Mouse (Mus musculus): ENCODE measurements around the gene Pard3b.
A peak's percentile ranks its signal among the peaks of the same experiment; 100 is the strongest.

Gene Pard3b

DNA sequence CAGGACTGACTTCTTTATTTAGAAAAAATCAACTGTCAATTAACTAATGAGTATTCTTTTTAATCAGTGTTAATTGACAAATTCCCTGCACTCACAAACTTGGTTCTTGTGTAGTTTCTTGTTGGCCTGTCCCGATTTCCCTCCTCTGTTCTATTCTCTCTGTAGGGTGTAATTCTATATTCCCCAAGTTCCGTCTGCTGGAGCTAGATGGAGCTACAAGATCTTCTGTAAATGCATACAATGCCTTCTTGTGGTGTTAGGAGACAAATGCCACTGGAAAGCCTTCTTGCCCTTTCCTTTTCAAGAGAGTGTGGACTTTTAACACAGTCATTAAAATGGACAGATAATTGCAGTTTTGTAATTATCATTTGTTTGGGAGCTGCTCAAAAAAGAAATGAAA lies 286.3 kb downstream of the Pard3b start:
- no peak for TF ChIP-seq NANOG (IDR thresholded peaks at IDR 0.05; ENCODE audit: borderline replicate concordance, low read length)
- TF ChIP-seq POU5F1 (IDR thresholded peaks at IDR 0.05; ENCODE audit: borderline replicate concordance, low read length): no peak
- TF ChIP-seq CTCF (conservative IDR thresholded peaks at IDR 0.05; ENCODE audit: low read length): peak; percentile 17; the same call in 1 of the 2 replicates
- Histone ChIP-seq H3K36me3 (ENCODE audit: insufficient read depth, low read length) (no peaks in the 10 kb centered on the region), H3K9me3 (ENCODE audit: low read length) (no peaks in the 10 kb centered on the region), H3K27me3 (ENCODE audit: insufficient read depth, low read length) (no peaks in the 10 kb centered on the region), H3K4me1 (replicated peaks; ENCODE audit: low read depth, low read length) (no peaks in the 10 kb centered on the region), H3K4me3 (replicated peaks; ENCODE audit: low read length) (no peak overlapping the region)

- TF ChIP-seq NANOG (IDR thresholded peaks at IDR 0.05; ENCODE audit: borderline replicate concordance, low read length) (no peak), CTCF (conservative IDR thresholded peaks at IDR 0.05; ENCODE audit: low read length) (no peak), POU5F1 (IDR thresholded peaks at IDR 0.05; ENCODE audit: borderline replicate concordance, low read length) (no peak)
- no peaks in the 10 kb centered on the region for H3K36me3 ChIP-seq (ENCODE audit: insufficient read depth, low read length)
- no peaks in the 10 kb centered on the region for H3K4me1 ChIP-seq (replicated peaks; ENCODE audit: low read depth, low read length)
- no peaks in the 10 kb centered on the region for H3K27me3 ChIP-seq (ENCODE audit: insufficient read depth, low read length)
- no peaks in the 10 kb centered on the region for H3K9me3 ChIP-seq (ENCODE audit: low read length)
- H3K4me3 ChIP-seq (replicated peaks; ENCODE audit: low read length): no peak overlapping the region
These were observed 286.9 kb downstream of the Pard3b start for GRCm38 (mm10) chr1:61925541-61925940.

GRCm38 (mm10) chr1:61928131-61928761 lies 289.6 kb downstream of the Pard3b start:
- Histone ChIP-seq H3K9me3 (ENCODE audit: low read length) (no peaks in the 10 kb centered on the region), H3K4me1 (replicated peaks; ENCODE audit: low read depth, low read length) (no peaks in the 10 kb centered on the region), H3K36me3 (ENCODE audit: insufficient read depth, low read length) (no peaks in the 10 kb centered on the region), H3K4me3 (replicated peaks; ENCODE audit: low read length) (no peak overlapping the region), H3K27me3 (ENCODE audit: insufficient read depth, low read length) (no peaks in the 10 kb centered on the region)
- TF ChIP-seq NANOG (IDR thresholded peaks at IDR 0.05; ENCODE audit: borderline replicate concordance, low read length) (no peak), CTCF (conservative IDR thresholded peaks at IDR 0.05; ENCODE audit: low read length) (no peak), POU5F1 (IDR thresholded peaks at IDR 0.05; ENCODE audit: borderline replicate concordance, low read length) (no peak)

- H3K27me3 ChIP-seq (ENCODE audit: insufficient read depth, low read length): no peaks in the 10 kb centered on the region
These were observed 294.9 kb downstream of the Pard3b start for GRCm38 (mm10) chr1:61933574-61933973.

GRCm38 (mm10) chr1:61934760-61935159 lies 296.1 kb downstream of the Pard3b start:
- H3K36me3 ChIP-seq (ENCODE audit: insufficient read depth, low read length): no peaks in the 10 kb centered on the region
- H3K4me3 ChIP-seq (replicated peaks; ENCODE audit: low read length): no peak overlapping the region
- TF ChIP-seq POU5F1 (IDR thresholded peaks at IDR 0.05; ENCODE audit: borderline replicate concordance, low read length): no peak
- no peak for TF ChIP-seq NANOG (IDR thresholded peaks at IDR 0.05; ENCODE audit: borderline replicate concordance, low read length)
- TF ChIP-seq CTCF (conservative IDR thresholded peaks at IDR 0.05; ENCODE audit: low read length): no peak

More at GRCm38 (mm10) chr1:61933574-61933973, 294.9 kb downstream of the Pard3b start:
- TF ChIP-seq CTCF (conservative IDR thresholded peaks at IDR 0.05; ENCODE audit: low read length): no peak
- TF ChIP-seq POU5F1 (IDR thresholded peaks at IDR 0.05; ENCODE audit: borderline replicate concordance, low read length): no peak
- no peak for TF ChIP-seq NANOG (IDR thresholded peaks at IDR 0.05; ENCODE audit: borderline replicate concordance, low read length)
- H3K4me1 ChIP-seq (replicated peaks; ENCODE audit: low read depth, low read length): no peaks in the 10 kb centered on the region
- H3K36me3 ChIP-seq (ENCODE audit: insufficient read depth, low read length): no peaks in the 10 kb centered on the region
- no peak overlapping the region for H3K4me3 ChIP-seq (replicated peaks; ENCODE audit: low read length)
- no peaks in the 10 kb centered on the region for H3K9me3 ChIP-seq (ENCODE audit: low read length)

DNA sequence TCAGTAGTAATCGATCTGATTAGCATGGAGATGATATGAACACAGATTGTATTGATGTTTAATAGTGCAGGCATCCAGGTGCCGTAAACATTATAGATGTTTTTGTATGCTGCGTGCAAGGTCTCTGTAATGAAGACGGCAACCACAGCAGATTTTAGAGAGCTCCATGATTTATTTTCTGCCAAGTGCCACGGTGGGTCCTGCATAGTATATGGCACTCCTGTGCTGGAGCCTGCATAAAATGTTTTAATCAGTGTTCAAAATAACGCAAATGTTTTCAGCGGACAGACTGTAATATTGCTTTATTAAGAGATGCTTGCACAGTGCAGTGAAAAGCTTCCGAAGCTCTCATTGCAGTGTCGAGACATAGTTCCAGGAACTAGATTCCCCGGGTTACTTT lies 301.3 kb downstream of the Pard3b start:
- no peaks in the 10 kb centered on the region for H3K27me3 ChIP-seq (ENCODE audit: insufficient read depth, low read length)
- no peaks in the 10 kb centered on the region for H3K36me3 ChIP-seq (ENCODE audit: insufficient read depth, low read length)
- H3K4me1 ChIP-seq (replicated peaks; ENCODE audit: low read depth, low read length): no peaks in the 10 kb centered on the region
- no peak overlapping the region for H3K4me3 ChIP-seq (replicated peaks; ENCODE audit: low read length)
- TF ChIP-seq CTCF (conservative IDR thresholded peaks at IDR 0.05; ENCODE audit: low read length) (no peak), NANOG (IDR thresholded peaks at IDR 0.05; ENCODE audit: borderline replicate concordance, low read length) (no peak), POU5F1 (IDR thresholded peaks at IDR 0.05; ENCODE audit: borderline replicate concordance, low read length) (no peak)
- H3K9me3 ChIP-seq (ENCODE audit: low read length): 0 out of 2 replicates have a peak, but pooled peaks cover 4% of the 10 kb centered on the region

More at GRCm38 (mm10) chr1:61934760-61935159, 296.1 kb downstream of the Pard3b start:
- Histone ChIP-seq H3K9me3 (ENCODE audit: low read length) (no peaks in the 10 kb centered on the region), H3K4me1 (replicated peaks; ENCODE audit: low read depth, low read length) (no peaks in the 10 kb centered on the region), H3K27me3 (ENCODE audit: insufficient read depth, low read length) (no peaks in the 10 kb centered on the region)

DNA sequence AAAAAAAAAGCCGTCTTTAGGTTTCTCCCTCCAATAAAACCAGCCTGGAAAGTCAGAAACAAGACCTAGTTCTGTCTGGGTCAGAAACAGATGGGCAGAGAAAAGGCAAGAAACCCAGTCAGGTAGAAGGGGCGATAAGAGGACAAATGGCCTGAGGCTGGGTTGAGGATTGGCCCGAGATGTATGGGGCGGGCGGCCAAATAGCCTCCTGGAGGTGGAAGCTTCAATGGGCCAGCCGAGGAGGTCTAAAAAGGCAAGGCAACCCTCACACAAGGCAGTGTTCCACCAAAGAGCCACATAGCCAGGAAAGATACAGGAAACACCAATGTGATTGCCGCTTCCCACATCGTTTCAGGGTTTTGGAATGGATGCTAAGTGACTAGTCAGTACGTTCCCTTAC lies 322.9 kb downstream of the Pard3b start:
- Histone ChIP-seq H3K27me3 (ENCODE audit: insufficient read depth, low read length) (no peaks in the 10 kb centered on the region), H3K4me1 (replicated peaks; ENCODE audit: low read depth, low read length) (no peaks in the 10 kb centered on the region), H3K36me3 (ENCODE audit: insufficient read depth, low read length) (no peaks in the 10 kb centered on the region), H3K9me3 (ENCODE audit: low read length) (no peaks in the 10 kb centered on the region), H3K4me3 (replicated peaks; ENCODE audit: low read length) (no peak overlapping the region)
- no peak for TF ChIP-seq CTCF (conservative IDR thresholded peaks at IDR 0.05; ENCODE audit: low read length)
- TF ChIP-seq POU5F1 (IDR thresholded peaks at IDR 0.05; ENCODE audit: borderline replicate concordance, low read length): no peak
- TF ChIP-seq NANOG (IDR thresholded peaks at IDR 0.05; ENCODE audit: borderline replicate concordance, low read length): no peak

DNA sequence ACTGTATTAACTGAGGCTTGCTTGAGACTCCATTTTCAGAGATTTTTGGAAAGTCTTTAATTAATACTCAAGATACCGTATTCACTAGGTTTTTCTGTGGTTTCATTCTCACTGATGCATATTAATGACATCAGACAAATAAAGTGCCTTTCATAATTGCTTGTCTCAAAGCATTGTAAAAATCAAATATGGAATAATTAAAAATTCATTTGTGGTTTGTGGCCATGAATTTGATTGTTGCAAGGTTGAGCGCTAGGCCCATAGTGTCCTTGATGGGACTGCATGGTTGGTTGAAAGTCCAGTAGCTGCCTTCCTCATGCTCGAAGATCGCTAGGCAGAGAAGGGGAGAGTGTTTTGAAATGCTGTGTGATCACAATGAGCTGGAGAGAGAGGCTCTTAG lies 323.9 kb downstream of the Pard3b start:
- H3K4me1 ChIP-seq (replicated peaks; ENCODE audit: low read depth, low read length): no peaks in the 10 kb centered on the region
- no peaks in the 10 kb centered on the region for H3K36me3 ChIP-seq (ENCODE audit: insufficient read depth, low read length)
- no peak overlapping the region for H3K4me3 ChIP-seq (replicated peaks; ENCODE audit: low read length)
- no peaks in the 10 kb centered on the region for H3K27me3 ChIP-seq (ENCODE audit: insufficient read depth, low read length)
- TF ChIP-seq NANOG (IDR thresholded peaks at IDR 0.05; ENCODE audit: borderline replicate concordance, low read length) (no peak), POU5F1 (IDR thresholded peaks at IDR 0.05; ENCODE audit: borderline replicate concordance, low read length) (no peak), CTCF (conservative IDR thresholded peaks at IDR 0.05; ENCODE audit: low read length) (no peak)
- no peaks in the 10 kb centered on the region for H3K9me3 ChIP-seq (ENCODE audit: low read length)

GRCm38 (mm10) chr1:61967124-61967523 lies 328.5 kb downstream of the Pard3b start:
- H3K4me1 ChIP-seq (replicated peaks; ENCODE audit: low read depth, low read length): no peaks in the 10 kb centered on the region
- no peak overlapping the region for H3K4me3 ChIP-seq (replicated peaks; ENCODE audit: low read length)
- H3K27me3 ChIP-seq (ENCODE audit: insufficient read depth, low read length): no peaks in the 10 kb centered on the region
- no peaks in the 10 kb centered on the region for H3K36me3 ChIP-seq (ENCODE audit: insufficient read depth, low read length)
- TF ChIP-seq POU5F1 (IDR thresholded peaks at IDR 0.05; ENCODE audit: borderline replicate concordance, low read length): no peak
- no peak for TF ChIP-seq NANOG (IDR thresholded peaks at IDR 0.05; ENCODE audit: borderline replicate concordance, low read length)
- TF ChIP-seq CTCF (conservative IDR thresholded peaks at IDR 0.05; ENCODE audit: low read length): peak; percentile 60
- H3K9me3 ChIP-seq (ENCODE audit: low read length): no peaks in the 10 kb centered on the region
